Mouse (Mus musculus) liver, adult (tissue): ENCODE measurements at regions not wholly inside any gene's neighbourhood (a gene's known extent, or its start where the extent isn't known, plus 50 kb on each side); places are given as distances from the start of the nearest gene placed in this dataset.

Experiments used
- GATA4 ChIP-seq: IDR thresholded peaks from 2 replicates; pipeline ENCODE4 v1.6.1; 2014; ENCODE audit warnings: mild to moderate bottlenecking, low read length; ENCODE audit not compliant: insufficient replicate concordance

DNA sequence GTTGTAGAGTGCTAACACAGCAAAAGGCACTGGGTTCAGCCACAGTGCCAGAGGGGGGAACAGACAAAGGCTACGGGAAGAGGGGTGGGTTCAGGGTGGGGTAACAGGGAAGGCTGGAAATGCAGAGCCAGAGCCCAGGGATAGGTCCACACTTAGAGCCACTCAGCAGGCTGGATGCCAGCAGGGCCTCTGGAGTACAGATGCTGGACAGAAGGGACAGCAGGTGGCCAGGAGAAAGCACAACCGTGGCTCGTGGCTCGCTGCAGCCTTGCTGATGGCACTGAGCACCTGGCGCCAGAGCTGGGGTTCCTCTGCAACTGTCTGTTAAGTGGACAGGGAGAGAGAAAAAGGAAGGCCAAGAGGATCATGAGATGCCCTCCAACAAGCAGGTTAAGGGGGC is 174.2 kb downstream of the Mroh4 start:
- no peak for TF ChIP-seq GATA4

DNA sequence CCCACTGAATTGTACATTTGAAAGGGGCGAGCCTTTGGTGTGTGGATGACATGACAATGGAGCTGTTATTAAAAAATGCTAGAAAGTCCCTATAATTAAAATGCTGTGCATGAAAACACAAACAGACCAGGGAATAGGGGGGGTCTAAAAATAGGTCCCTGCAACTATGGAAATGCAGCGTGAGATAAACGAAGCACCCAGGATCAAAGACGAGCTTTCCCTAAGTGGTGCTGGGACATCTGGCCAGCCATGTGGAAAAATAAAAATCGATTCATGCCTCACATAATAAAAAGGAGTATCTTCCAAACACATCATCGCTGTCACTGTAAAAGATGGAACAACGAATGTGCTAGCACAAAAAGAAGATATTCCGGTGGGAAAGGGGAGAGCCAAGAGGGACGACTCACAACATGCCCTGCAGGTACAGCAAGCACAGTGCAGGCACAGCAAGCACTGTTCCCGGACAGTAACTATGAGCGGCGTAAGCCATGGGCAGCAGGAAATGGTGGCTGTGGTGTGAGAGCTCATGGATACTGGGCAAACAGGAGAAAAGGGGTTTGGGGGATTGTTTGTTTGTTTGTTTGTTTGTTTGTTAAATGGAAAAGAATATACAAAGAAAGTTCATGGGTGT is 176.7 kb downstream of the Mroh4 start:
- TF ChIP-seq GATA4: no peak

DNA sequence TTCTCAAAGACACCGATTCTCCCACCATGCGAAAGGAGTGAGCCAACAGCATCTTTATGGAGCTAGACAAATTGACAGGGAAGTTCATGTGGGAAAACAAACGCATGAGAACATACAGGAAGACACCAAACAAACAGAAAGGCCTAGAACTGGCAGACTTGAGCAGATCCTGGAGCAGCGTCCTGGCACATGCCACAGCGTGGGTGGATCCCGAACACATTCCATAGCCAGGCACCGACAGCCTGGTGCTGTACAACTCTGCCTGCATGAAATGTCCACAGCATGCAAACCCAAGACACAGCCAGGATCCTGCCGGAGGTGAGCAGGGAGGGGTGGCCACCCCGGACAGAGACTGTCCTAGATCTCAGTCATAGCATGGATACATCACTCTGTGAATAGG is 177.2 kb downstream of the Mroh4 start:
- no peak for TF ChIP-seq GATA4

DNA sequence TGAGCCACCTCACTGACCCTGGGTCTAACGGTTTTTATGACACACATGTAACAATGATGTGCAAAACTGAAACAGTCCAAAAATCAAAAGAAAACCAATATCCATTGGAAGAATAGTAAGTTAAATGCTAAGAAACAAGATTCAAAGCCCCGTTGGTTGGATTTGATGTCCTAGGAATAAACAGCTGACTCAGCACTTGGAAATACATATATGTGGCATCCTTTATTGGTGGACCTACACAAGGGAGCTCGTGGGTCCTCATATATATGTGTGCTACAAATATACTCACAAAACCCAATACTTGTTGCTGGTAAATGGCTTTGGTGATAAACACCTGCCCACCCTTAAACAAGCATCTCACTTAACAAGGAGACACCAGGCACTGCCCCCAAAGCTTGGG is 178.2 kb downstream of the Mroh4 start:
- TF ChIP-seq GATA4: no peak

DNA sequence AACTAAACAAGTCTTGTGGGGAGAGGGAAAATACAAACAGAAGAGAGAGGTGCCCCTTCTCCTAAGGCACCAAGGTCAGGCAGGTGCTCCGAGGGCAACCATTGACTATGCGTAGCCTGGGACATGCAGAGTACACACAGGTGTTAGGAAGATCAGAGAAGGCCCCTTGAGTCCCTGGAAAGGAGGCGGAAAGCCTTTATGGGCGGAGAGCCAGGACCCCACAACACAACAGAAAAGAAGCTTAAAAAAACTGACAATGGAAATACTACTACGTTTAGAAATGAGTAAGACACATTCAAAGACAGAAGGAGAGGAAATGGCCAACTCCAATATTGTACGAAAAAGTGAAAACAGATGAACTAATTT is 179.5 kb downstream of the Mroh4 start:
- TF ChIP-seq GATA4: no peak

DNA sequence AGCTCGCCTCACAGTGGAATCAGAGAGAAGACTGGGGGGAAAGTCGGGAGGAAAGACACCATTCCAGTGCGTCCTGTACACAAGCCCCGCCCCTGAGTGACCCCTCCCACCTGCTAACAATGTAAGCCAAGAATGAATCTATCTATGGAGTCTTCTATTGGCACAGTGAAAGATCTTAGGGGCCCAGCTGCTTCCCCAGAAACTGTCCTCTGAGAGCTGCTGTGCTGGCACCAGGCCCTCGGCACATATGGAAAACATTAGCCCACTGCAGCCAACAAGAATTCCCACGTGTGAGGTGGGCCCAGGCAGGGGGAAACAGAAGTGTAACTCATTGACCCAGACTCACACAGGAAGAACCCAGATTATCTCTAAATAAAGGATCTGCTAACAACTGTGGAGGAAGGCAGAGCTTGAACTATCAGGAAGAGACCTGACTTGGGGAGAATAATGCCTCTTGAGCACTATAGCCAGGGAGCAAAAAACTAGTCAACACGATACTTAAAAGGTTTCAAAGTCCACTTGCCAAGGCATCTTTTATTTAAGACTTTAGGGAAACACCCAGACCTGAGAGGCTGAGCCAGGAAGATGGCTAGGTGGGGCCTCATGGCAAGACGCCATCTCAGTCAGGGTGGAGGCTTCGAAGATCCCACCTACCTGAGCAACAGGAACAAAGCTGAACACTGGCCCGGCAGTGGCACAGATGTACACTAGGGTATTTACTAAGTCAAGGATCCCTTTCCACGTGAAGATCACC is 180.1 kb downstream of the Mroh4 start:
- no peak for TF ChIP-seq GATA4

DNA sequence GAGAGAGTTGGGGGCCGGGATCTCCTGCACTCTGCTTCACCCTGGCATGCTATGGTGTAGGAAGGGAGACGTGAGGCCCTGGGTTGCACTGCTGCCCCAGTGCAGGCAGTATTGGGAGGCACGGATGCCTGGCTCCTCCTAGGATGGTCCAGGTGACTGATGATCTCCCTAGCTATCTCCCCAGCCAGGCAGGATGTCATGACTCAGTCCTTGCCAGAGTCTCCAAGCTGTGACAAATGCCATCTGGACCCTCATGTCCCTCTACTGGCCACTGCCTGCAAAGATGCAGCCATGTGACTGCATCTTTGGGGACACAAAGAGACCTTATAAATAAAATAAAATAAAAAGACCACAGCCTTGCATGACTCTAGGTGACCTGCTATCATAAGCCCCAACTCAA is 181.6 kb downstream of the Mroh4 start:
- TF ChIP-seq GATA4: no peak

DNA sequence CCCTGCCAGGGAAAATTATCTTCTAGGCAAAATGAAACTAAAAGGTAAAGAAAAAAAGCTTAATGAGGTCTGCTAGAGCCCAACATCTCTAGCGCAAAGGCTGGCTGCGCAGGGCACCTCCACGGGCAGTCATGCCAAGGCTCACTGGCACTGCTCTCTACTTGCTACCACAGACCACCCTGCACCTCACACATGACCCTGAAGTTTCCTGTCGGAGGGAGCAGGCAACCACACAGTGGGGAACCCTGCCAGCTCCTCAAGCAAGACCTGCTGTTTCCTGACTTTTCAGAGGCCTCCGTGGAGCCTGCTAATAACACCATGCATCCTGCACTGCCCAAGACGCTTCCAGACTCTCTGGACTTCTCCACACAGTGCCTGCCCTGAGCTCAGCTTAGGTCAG is 182.3 kb downstream of the Mroh4 start:
- no peak for TF ChIP-seq GATA4

DNA sequence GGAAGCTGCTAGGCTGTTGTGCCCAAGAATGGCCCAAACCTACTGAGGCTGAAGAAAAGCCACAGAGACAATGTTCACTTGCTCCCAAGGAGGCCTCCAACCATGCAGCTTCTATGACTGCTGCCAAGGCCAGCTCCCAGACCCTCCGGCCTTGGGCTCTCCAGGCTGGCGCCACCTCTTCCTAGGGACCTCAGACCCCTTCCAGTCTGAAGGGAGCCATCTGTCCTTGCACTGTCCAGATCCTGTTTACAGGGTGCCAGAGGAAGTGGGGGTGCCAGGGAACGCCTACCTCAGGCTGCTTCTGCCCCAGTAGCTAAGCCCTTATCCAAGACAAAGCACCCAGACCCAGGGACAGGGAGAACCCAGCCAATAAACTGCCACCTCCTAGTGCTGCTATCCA is 183.7 kb downstream of the Mroh4 start:
- TF ChIP-seq GATA4: no peak

DNA sequence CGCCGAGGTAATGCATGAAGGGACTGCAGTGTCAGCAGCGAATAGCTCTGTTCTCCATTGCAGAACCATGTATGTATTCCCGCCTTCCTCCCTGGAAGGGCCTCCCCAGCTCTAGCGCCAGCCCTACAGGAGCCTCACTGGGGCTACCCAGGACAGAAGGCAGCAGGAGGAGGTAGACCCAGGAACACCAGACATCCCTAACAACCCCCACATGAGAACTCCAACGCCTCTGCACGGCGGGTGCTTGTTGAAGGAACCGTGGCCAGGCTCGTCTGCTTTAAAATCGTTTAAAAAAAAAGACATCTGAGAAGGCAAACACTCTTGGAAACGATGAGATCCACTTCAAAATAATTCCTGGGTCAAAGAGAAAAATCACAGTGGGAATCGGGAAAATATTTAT is 194.3 kb downstream of the Mroh4 start:
- TF ChIP-seq GATA4: no peak

DNA sequence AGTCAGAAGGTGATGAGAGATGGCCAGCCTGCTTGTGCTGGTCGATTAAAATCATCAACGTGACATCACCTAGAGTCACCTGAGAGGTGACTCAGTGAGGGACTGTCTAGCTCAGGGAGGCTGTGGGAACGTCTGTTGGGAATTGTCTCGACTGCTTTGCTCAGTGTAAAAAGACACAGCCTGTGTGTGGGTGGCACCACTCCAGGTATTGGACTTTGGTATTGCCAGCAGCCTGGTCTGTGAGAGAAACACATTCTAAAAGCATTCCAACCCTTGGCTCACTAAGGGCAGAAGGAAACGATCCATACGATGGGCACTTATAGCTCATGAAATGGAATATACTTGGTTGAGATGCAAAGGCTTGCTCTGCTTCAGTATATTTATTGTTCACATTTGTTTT is 209.2 kb downstream of the Mroh4 start:
- TF ChIP-seq GATA4: no peak

DNA sequence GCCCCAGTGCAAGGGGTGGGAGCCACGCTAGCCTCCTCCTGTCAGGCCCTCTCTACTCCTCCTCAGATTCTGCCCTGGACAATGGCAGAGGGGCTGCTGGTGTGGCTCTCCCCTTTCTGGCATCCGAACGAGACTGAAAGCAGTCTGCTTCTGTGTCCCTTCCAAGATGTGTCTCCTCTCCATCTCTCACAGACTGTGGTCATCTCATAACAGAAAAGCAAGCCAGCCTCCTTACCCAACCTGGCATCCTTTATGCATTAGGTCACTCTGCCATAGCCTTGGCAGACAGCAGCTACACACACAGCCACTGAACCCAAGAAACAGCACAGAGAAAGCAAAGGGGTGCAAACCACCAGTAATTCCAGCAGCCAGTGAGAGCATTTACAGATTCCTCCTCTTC is 213.2 kb downstream of the Mroh4 start:
- no peak for TF ChIP-seq GATA4

DNA sequence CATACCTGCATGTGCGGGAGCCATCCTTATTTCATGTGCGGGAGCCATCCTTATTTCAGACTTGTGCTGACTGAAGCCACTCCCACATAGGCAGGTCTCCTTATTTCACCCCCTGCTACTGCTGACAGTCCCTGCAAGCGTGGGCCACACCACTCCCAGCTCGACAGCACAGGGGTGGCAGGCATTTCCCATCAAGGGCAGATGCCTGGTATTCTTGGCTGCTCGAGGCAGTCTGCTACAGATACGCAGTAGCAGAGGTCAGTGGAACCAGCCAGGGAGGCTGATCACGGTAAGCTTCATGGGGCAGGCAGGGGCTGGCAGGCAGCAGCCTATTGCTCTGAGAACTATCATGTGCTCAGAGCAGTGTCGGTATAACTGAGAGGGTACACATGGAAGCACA is 215.6 kb downstream of the Mroh4 start:
- no peak for TF ChIP-seq GATA4

DNA sequence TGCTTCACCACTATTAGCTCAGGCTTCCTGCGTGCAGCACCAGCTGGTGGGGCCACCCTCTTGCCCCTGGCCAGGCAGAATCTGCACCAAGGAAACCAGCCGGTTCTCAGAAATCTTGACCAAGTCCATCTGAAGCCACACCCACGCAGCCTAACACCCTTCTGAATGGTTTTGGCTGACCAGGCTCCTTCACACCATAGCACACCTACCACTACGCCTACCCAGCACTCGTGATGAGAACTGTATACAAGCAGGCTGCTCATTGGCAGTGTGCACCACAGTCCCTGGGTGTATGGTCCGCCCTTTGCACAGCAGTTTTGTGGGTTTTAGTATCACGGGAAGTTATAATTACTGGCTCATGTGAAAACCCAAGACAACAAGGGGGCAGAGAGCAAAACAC is 217.5 kb downstream of the Mroh4 start:
- no peak for TF ChIP-seq GATA4

DNA sequence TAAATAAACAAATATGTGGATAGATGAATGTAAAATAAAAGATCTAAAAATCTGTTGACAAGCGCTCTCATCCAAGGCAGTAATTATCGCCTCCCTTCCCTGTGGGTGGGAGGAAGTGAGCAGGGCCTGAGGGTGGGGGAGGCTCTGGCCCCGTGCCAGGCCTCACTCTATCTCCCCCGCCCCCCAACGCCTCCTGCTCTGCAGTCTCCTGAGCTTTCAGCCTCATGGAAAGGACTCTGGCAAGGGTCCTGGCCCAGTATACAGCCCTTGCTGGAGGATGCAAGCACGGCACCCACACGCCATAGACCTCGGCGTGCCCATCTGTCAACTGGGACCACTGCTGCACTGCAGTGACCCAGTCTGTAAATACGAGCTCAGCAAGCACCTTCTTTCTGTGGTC is 222.9 kb downstream of the Mroh4 start:
- TF ChIP-seq GATA4: no peak

DNA sequence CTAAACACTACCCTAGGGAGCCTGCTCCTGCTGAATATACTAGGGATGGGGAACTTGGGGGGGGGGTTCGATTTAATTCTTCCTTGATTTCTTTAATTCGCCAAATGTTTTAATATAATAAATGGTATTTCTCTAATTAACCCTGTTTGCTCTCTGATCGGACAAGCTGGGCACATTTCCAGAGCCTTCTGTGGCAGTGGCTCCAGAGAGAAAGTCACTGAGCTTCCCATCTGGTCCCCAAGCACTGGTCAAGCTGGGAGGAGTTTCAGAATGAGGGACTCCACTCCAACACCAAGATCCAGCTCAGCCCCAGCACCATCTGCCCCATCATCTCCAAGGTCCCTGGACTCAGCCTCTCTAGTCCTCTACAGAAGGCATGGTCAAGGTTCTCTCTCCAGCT is 223.9 kb downstream of the Mroh4 start:
- no peak for TF ChIP-seq GATA4

DNA sequence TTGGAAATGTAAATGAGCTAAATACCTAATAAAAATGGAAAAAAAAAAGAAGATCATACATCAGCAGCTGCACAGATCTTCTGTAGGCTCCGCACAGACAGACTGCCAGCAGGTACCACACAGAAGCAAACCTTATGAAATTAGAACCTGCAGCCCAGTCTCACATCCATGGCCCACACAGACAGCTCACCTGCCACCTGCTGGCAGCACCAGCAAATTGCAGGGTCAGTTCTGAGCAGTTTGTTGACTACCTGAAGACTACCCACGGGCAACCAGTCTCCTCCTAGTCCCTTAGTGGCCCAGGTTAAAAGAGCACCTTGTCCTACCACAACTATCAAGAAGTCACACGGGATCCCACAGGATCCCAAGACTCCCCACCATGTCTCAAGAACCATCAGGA is 225.1 kb downstream of the Mroh4 start:
- TF ChIP-seq GATA4: no peak
